Mouse (Mus musculus) myocyte (in vitro differentiated cells): Measurements from ENCODE around the gene Zfp598.

Experiments used
- CEBPB ChIP-seq: IDR thresholded peaks from 2 replicates; pipeline ENCODE4 v1.6.1; 2011; ENCODE audit warnings: mild to moderate bottlenecking, moderate library complexity; ENCODE audit not compliant: poor library complexity, insufficient read depth, severe bottlenecking
- E2F4 ChIP-seq: IDR thresholded peaks from one replicate; pipeline ENCODE4 v1.6.1; 2011; ENCODE audit warnings: mild to moderate bottlenecking, control low read depth, moderate library complexity; ENCODE audit not compliant: insufficient read depth
- MAX ChIP-seq: IDR thresholded peaks from one replicate; pipeline ENCODE4 v1.6.1; 2011; ENCODE audit warnings: low read depth, mild to moderate bottlenecking, control low read depth
- MYOD1 ChIP-seq, 3 experiments: IDR thresholded peaks; one replicate each; pipeline ENCODE4 v1.6.1; 2011; ENCODE audit warnings: control low read depth in 2 of 3, low read depth in 2 of 3, mild to moderate bottlenecking in 2 of 3, moderate library complexity in 1 of 3; ENCODE audit not compliant: insufficient read length in 2 of 3, control insufficient read depth in 1 of 3
- MYOG ChIP-seq, 3 experiments: IDR thresholded peaks; one replicate each; pipeline ENCODE4 v1.6.1; 2011; ENCODE audit warnings: control low read depth in 2 of 3, low read depth in 2 of 3, mild to moderate bottlenecking in 2 of 3; ENCODE audit not compliant: insufficient read length in 2 of 3, control insufficient read depth in 1 of 3, insufficient read depth in 1 of 3
- POLR2A ChIP-seq: IDR thresholded peaks from one replicate; pipeline ENCODE4 v1.6.1; 2011; ENCODE audit warnings: low read depth, mild to moderate bottlenecking, control low read depth, moderate library complexity; ENCODE audit not compliant: insufficient read length
- POLR2AphosphoS2 ChIP-seq: IDR thresholded peaks from one replicate; pipeline ENCODE4 v1.6.1; 2011; ENCODE audit warnings: low read depth, control low read depth; ENCODE audit not compliant: insufficient read length
- REST ChIP-seq: IDR thresholded peaks from one replicate; pipeline ENCODE4 v1.6.1; 2011; ENCODE audit warnings: mild to moderate bottlenecking, control low read depth, moderate library complexity; ENCODE audit not compliant: insufficient read depth, insufficient read length
- SRF ChIP-seq: IDR thresholded peaks from one replicate; pipeline ENCODE4 v1.6.1; 2011; ENCODE audit warnings: low read depth; ENCODE audit not compliant: control insufficient read depth, insufficient read length
- TCF12 ChIP-seq: IDR thresholded peaks from one replicate; pipeline ENCODE4 v1.6.1; 2011; ENCODE audit warnings: mild to moderate bottlenecking, control low read depth; ENCODE audit not compliant: poor library complexity, insufficient read depth, severe bottlenecking
- TCF3 ChIP-seq: IDR thresholded peaks from one replicate; pipeline ENCODE4 v1.6.1; 2011; ENCODE audit warnings: low read depth, control low read depth; ENCODE audit not compliant: insufficient read length
- USF1 ChIP-seq: IDR thresholded peaks from one replicate; pipeline ENCODE4 v1.6.1; 2011; ENCODE audit warnings: low read depth, mild to moderate bottlenecking, control low read depth, moderate library complexity

GRCm38 (mm10) chr17:24722220-24722924, 52.9 kb downstream of the Zfp598 start:
- peak; percentile 46 for TF ChIP-seq POLR2A
- TF ChIP-seq E2F4 = no peak
- no peak for TF ChIP-seq TCF12
- no peak for TF ChIP-seq MAX
- TF ChIP-seq USF1 = no peak
- TF ChIP-seq POLR2AphosphoS2 = peak; percentile 77
- TF ChIP-seq CEBPB = no peak
- TF ChIP-seq TCF3 = no peak
- TF ChIP-seq MYOG (IDR thresholded peaks at IDR 0.05; ENCODE audit: control insufficient read depth in 1 of 3, insufficient read depth in 1 of 3, insufficient read length in 2 of 3, low read depth in 2 of 3) = no peak
- no peak for TF ChIP-seq REST
- no peak for TF ChIP-seq MYOD1 (IDR thresholded peaks at IDR 0.05; ENCODE audit: control insufficient read depth in 1 of 3, insufficient read length in 2 of 3, low read depth in 2 of 3)
- TF ChIP-seq SRF = no peak
